Mouse (Mus musculus) thymus, postnatal 4 days (tissue): Measurements from ENCODE around the gene Dnajc8.

ENCODE experiments used
- DNase-seq: peaks from one replicate; pipeline ENCODE4 v3.0.0; 2021

Dnajc8 gene

DNA sequence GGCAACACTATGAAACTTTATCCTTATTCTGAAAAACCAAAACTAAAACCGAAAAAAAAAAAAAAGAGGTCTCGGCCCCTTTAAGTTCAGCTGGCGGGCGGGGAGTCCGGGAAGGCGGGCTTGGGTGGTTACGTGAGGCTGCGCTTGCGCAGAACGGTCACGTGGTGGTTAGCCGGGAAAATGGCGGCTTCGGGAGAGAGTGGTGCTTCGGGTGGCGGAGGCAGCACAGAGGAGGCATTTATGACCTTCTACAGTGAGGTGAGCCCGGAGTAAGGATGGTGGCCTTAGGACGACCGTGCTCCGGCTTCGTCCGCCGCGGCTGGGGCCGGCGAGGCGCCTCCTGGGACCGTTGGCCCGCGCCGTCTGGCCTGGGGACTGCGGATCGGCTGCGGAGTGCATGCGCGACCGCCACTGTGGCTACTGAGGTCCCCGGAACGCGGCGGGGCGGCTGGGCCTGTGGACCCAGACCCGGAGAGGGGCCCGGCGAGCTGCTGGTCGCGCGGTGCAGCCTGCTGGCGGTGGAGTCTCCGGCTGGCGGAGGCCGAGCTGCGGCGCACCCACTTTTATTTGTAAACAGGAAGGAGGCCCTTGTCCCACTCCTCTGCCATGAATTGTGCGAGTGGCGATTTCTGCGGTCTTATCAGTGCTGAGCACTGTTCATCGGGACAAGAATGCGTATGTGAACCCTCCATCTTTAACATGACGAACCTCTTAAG is at the start of gene Dnajc8:
Dnajc8 (plus strand) TSS at position 145 of the 716 bp plus-strand sequence.
- peak; percentile 98 for DNase-seq

DNA sequence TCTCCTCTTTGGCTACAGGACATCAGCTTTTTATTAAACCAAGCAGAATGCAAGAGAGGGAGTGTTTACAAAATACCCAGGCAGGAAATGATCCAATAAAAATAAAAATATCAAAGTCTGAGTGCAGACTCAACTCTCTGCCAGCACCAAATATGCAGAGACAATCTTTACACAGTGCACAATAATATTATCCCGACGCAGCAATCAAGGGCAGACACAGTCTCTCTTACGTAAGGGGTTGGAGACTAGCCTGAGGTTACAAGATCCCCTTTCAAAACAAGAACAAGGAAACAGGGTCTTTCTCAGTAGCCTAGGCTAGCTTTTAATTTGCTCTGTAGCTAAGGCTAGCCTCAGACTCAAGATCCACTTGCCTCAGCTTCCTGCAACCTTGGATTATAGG is 46.8 kb upstream of the Dnajc8 start:
- DNase-seq = no peak

DNA sequence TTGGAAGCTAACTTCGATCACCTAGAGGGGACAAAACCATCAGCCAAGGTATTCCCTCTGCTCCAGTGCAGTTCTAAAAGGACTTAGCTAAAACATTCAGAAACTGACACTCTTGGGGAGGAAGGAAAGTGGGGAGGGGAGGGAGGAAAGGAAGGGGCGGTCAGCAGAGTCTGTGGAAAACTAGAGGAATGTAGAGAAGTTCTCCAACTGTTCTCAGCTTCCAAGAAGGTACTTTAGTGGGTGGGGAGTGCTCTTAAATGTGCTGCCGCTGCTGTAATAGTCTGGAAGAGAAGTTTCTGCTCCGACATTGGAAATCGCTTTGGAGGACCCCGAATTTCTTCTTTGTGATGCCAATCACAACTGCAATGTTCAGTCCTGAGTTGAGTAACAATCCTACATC is 46.4 kb upstream of the Dnajc8 start:
- no peak for DNase-seq

DNA sequence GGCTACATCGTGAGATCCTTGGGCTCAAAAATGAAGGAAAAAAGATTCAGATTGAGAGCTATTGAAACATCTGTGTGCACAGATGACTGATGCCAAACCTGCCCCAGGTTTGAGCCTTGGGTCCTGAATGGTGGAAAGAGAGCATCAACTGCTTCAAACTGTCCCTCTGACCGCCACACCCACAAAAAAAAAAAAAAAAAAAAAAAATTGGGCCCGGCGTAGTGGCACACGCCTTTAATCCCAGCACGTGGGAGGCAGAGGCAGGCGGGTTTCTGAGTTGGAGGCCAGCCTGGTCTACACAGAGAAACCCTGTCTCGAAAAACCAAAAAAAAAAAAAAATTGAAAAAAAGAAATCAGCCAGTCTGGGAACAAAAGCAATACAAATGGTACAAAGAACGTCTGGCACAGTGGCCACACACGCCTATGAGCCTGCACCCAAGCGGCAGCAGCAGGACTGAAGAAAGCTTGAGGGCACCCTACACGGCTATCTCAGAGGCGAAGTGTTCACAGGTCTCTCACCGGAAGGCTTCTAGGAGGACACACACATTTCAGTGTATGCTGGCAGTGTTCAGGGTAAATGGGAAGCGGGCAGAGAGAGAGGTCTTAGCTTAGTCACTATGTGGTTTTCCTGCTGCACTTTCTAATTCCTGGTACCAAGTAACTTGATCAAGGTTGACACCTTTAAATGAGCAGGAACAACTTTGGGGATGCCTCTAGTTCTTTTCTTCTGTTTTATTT is 44.9 kb upstream of the Dnajc8 start:
- DNase-seq = no peak

DNA sequence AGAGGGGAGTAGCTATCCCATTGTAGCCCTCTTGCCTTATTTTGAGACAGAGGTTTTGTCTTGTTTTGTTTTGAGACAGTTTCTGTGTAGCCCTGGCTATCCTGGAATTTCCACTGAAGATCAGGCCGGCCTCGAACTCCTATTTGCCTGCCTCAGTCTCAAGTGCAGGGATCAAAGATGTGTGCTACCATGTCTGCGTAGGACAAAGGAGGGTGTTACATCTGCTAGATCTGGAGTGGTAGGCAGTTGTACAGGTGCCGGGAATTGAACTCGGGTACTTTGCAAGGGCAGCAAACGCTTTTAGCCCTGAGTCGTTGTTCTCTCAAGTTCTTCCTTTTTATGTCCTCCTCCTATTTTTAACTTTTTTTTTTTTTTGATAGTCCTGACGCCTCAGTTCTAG is 44.3 kb upstream of the Dnajc8 start:
- no peak for DNase-seq

DNA sequence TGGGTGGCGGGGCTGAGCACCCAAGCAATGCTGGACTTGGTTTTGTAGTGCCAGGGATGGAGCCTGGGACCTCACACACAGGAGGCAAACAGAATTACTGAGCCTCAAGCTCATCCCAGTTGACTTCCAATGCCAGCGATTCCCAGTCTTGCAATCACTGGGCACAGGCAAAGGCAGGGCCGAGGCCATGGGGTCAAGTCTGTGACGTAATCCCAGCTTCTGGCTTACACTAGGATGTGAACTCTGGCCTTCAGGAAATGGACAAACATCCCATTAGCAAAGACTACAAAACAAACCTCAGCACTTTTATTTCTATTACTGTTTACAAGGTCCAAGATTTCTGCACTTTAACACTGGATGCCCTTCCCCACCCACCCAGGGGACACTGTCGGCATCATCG is 43.6 kb upstream of the Dnajc8 start:
- DNase-seq = no peak

DNA sequence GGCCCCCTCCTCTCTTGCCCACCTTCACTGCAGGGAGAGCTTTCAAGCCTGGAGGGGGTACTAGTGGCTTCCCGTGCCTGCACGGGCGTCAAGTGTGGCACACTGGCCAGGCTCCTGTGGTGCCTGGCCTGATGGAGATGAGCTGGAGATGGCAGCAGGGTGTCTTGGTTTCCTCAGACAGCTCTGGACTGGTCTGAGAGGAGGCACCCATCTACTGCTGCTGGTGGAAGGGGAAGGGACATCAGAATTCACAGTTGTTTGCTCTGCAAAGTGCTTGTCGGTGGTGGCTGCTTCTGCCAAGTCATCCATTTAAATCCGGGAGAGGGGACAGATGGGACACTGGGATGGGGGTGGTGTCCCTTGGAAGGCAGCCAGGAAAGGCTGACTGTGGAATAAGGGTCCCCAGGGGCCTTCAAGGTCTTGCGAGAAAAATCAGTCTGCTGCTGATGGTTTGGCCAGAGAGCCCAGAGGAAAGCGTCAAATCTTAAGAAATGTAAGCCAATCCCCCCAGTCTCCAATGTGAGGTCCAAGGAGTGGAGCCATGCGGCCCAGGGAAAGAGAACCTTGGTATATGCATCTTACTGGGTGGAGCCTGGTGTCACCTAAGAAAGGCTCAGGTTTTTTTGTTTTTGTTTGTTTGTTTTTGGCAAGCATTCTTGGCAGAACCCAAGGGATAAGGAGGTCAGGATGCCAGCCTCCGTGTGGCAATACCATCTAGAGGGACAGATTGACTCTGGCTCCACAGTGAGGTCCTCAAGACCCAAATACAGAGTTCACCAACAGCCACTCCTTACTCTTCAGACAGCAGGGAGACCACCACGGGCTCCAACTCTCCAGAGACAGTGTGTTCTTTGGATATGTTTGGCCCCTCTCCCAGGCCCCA is 42.9 kb upstream of the Dnajc8 start:
- DNase-seq = no peak

DNA sequence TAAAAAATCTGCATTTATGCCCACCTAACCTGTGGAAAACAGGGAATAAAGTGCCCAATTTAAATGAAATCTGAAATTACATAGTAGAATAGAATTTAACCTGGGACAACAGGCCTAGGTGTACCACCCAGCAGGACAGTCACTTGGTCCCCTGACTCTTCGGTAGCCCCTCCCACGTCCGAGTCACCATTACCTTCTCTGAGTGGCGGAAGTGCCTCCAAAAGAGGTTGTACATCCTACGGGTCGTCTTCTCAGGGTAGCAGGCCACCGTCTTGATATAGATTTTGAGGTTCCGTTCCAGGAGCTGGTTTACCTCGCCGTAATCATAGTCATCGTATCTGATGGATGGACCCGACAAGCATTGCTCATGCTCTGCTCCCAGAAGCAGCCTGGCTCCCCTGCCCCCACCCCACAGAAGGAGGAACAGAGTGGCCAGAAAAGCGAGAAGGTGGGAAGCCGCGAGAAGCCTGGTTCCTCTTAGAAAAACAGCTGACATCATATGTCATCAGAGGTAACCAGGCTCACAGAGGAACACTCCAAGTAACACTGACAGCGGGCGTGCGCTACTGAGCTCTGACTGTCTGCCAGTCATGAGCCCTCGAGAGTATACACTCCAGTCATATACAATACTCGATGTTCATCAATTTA is 41.0 kb upstream of the Dnajc8 start:
- no peak for DNase-seq

DNA sequence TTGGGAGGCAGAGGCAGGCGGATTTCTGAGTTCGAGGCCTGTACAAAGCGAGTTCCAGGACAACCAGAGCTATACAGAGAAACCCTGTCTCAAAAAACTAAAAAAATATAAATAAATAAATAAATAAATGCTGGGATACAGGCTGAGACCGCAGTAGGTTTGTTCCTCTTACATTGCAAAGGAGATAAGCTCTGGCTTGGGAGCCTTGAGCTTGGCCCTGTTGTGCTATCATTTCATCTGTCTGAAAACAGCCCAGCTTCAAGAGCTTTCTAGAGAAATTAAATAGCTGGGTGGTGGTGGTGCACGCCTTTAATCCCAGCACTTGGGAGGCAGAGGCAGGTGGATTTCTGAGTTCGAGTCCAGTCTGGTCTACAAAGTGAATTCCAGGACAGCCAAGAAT is 33.7 kb upstream of the Dnajc8 start:
- no peak for DNase-seq

DNA sequence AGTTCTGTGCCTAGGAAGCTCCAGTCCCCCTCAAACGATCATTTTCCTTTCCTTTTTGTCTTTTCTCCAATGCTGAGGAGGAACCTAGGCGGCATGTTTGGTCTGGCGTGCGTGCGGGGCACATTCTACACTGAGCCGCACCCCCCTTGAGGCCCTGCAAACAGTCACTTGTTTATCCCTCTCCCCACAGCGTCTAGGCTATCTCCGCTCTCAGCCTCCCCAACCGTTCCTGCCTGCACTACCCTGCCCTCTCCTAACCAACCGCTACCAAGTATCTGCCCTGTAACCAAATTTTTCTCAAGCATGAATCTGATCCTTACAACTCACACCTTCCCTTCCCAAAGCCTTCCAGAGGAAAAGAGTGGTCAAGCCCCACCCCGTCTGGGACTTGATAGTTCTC is 32.0 kb upstream of the Dnajc8 start:
- DNase-seq = no peak

DNA sequence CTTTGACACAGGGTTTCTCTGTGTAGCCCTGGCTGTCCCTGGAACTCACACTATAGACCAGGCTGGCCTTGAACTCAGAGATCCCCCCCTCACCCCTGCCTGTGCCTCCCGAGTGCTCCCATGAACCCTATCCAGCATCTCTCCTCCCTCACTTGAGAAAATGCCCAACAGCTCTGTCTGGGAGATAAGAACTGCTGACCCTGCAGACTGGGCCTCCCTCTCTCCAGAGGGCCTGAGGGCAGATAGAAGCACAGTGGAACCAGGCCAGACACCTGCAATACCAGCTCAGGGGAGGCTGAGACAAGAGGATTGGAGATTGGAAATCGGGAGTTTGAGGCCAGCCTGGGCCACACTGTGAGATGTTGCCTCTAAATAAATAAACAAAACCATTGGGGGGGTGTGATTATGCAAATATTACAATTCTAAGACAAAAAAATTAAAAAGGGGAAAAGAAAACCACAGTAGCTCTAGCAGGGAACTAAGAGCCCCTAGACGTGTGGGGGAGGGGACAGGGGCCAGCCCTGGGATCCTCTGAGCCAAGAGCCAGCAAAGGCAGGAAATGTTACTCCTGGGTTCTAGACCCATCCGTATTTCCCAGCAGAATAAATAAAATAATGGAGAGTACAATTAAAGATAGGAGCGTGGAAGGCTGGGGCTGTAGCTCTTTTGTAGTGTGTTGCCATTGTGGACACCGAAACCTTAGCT is 30.2 kb upstream of the Dnajc8 start:
- DNase-seq = no peak

DNA sequence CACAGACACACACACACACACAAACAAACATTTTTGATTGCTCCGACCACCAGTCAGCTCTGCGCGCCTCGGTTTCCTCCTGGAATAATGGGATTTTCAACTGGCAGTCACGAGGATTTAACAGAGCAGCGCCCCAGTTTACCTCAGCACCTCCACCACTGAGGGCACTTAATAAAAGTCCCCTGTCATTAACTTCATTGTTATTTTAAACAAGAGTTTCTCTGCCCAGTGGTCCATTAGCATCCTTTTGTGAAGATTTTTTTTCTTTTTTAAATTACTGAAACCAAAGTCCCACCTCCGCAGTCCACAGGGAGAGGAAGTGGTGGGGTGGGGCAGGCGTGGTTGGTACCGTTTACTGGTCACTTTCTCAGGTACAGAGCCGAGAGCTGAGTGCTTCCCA is 29.6 kb upstream of the Dnajc8 start:
- DNase-seq = no peak

DNA sequence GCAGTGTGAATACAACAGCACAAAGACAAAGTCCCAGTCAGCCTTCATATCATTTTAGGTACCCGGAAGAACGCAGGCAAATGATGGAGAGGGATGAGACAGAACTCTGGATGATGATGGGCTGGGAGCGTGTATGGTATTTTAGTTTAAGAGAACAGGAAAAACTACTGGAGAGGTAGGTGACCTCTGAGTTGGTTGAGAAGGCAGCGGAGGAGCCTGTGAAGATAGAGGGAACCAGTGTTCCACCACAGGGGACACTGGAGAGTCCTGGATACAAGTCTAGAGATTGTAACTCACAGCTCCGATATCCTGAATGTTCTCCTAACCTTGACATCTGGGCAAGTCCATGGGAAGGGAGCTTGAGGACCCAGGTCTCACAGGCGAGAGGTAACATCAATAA is 29.1 kb upstream of the Dnajc8 start:
- no peak for DNase-seq

DNA sequence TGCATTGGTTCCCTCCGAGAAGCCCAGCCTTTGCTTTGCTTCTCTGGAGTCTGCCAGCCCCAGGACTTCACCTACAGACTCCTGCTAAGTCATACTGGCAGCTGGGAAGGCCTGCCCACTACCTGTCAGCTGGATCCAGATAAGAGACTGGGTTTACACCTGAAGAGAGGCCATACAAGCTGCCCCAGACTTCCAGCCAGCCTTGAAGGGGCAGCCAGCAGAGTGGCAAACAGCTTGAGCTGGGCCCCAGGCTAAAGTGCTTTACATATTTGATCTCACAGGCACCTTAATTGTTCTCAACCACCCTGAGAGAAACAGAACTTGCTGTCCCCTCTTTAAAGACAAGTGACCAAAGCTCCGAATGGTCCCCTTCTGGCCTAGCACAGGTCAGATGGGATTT is 28.1 kb upstream of the Dnajc8 start:
- no peak for DNase-seq

DNA sequence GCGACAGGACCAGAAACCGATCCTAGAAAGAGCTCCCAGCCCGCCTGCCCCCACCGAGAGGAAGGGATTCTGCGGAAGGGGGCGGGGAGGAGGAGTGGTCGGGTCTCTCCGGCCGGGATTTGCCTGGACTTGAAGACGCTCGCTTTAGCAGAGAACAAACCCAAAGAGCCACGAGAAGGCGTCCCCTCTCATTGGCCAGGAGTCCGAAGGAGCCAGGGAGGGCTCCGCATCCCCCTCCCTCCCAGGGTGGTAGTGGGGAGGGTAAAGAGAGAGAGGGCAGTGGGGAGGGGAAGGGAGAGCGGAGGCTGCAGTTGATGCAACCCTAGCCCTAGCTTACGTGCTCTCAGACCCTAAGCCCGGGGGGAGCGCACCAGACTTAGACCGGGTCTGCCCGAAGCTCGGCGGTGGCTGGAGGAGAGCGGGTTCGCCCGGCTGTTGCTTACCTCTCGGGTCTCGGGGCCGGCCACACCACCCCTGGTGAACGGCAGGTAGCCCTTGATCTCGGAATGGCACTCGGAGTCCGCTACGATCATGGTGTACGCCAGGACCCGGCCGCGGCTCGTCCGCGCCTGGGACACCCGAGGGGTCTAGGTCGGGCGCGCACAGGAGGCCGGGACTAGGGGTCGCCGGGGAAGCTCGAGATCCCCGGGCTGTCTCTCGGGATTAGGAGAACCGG is 25.6 kb upstream of the Dnajc8 start:
- peak; percentile 40 for DNase-seq

DNA sequence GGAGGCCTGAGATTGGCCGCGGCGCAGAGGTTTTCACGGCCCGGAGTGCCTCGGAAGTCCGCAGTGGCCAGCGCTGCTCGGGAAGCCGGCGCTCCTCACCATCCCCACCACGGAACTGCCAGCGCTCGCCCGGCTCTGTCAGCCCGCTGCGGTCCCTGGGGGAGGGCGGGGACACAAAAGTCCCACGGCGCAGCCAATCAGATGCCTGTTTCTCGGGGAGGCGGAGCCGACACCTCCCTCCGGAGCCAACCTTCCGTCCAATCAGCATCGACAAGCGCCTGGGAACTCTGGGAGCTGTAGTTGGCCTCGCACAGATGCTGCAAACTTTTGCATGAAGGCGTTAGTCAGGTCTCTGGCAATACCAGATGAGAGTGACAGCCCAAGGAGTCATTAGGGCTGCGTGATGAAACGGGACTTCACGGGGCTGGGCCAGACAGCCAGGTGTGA is 25.0 kb upstream of the Dnajc8 start, which contains the start of gene Sesn2:
Sesn2 (minus strand) TSS at position 150 of the 447 bp plus-strand sequence.
- peak; percentile 96 for DNase-seq

DNA sequence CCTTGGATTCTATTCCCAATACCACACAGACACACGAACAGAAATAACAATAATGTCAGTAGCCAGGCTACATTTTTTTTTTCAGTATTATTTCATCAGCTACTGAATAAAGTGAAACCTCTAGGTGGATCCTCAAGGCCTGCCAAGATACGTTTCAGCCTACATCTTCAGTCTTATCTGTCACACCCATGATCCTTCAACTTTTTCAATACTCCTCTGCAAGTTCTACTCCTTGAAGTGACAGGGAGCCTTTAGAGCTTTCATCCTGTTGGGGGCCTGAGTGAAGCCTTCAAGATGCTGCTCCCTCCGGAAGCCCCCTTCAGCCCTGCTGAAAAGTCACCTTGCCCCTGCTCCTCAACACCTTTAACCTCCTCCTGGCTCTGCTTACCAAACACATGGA is 23.3 kb upstream of the Dnajc8 start:
- no peak for DNase-seq

DNA sequence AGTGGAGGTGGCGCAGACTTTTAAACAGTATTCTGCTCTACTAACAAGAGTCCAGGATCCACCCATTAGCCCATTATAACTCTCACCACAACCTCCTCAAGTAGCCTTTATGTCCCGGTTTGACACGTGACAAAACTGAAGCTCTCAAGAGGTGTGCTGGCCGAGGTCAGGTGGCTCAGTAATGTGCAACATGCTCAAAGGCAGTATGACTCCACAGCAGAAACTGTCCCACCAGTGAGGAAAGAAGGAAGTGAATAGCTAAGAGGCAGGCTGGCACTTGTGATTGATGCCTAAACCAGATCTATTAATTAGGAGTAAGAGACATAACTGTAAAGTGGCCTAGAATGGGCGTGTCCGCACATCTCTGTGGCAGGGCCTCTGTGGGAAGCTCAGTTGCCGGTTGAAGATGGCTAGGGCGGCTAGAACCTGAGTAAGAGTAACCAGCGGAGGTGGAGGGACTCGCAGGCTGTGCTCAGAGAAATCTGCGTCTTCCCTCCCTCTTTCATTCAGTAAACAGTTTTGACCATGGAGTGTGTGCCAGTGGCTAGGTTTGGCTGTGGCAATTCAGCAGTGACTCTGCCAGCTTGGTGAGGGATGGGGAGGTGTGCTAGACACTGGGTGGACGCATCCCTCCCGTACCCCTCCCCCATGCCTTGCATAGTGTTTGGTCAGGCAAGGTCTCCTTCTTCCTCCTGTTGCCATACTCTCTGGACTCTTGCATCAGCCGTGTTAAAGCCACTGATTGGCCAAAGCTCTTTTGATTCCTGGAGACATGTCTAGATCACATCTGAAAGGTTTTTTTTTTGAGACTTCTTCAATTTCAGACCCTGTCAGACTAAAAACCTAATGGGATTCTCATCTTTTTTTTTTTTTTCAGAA is 21.7 kb upstream of the Dnajc8 start:
- peak; percentile 23 for DNase-seq

DNA sequence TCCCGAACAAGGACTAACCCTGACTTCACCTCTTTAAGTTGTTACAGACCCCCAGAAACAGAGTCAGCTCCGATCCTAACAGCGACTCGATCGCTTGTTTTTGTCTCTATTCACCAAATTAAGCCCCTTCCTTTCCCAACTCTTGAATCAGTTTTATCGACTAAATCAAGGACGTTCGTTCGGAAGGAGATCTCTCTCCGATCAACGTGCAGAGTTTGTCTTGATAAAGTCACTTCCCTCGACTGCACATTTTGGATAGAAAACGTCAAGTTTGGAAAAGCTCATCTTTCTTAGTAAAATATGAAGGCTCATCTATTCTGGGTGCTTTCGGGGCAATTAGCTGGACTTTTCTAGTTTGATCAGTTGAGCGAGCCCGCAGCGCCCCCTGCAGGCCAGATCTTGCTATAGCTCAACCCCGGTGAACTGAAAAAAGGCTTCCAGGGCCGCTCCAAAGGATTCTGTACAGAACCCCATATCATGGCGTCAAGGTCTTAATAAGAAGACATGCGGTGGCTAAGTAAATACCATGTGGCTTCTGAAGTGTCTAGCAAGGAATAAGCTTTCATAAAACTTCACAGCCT is 20.7 kb upstream of the Dnajc8 start:
- DNase-seq = peak; percentile 90
